Mouse (Mus musculus) olfactory bulb, adult 2 months (tissue): ENCODE data around the gene Ttll6. TPM values are rescaled to one million over a fixed set of nuclear protein-coding genes. Genes with fewer than 3 reads are reported as not detected.
"Not testable (repeated sequence)": the region's sequence is repeated elsewhere in the genome, so short reads cannot be mapped to it uniquely, and the experiment has no call there.

Experiments used
- H3K27ac ChIP-seq: fragments of 200-500 bp; 2 replicates; pipeline ENCODE4 v1.5.1; 2012; ENCODE audit warnings: low read depth, low read length; ENCODE audit not compliant: insufficient read depth
- H3K4me1 ChIP-seq: fragments of 200-500 bp; 2 replicates; pipeline ENCODE4 v1.6.1; 2012; ENCODE audit warnings: low read length; ENCODE audit not compliant: control insufficient read depth, insufficient read depth
- H3K4me3 ChIP-seq: fragments of 200-500 bp; 2 replicates; pipeline ENCODE4 v1.5.1; 2012; ENCODE audit warnings: mild to moderate bottlenecking, low read depth, low read length, moderate library complexity; ENCODE audit not compliant: insufficient read depth
- CTCF ChIP-seq: fragments of 200-500 bp; IDR thresholded peaks from 2 replicates; pipeline ENCODE4 v1.5.1; 2012; ENCODE audit warnings: low read depth, mild to moderate bottlenecking, low read length, moderate library complexity; ENCODE audit not compliant: insufficient read depth
- POLR2A ChIP-seq: fragments of 200-500 bp; IDR thresholded peaks from 2 replicates; pipeline ENCODE4 v1.6.1; 2012; ENCODE audit warnings: mild to moderate bottlenecking, low read depth, low read length, moderate library complexity; ENCODE audit not compliant: insufficient read depth
- WGBS: fragments of 180-500 bp; shearing (Covaris S2); methylation state at CpG from one replicate; pipeline ENCODE4 v1.1.7; 2018; 5-methylcytosine and 5-hydroxymethylcytosine counted together
- polyA plus RNA-seq: library from polyadenylated mRNA; stranded (reverse); fragments of >200 nt; gene quantifications from 2 replicates; pipeline ENCODE4 v1.2.4, GENCODE M21; 2012; ENCODE audit warnings: low replicate concordance; ENCODE audit not compliant: missing spikeins, insufficient read depth, insufficient read length

Gene Ttll6
- not detected in 2 replicates for polyA plus RNA-seq

DNA sequence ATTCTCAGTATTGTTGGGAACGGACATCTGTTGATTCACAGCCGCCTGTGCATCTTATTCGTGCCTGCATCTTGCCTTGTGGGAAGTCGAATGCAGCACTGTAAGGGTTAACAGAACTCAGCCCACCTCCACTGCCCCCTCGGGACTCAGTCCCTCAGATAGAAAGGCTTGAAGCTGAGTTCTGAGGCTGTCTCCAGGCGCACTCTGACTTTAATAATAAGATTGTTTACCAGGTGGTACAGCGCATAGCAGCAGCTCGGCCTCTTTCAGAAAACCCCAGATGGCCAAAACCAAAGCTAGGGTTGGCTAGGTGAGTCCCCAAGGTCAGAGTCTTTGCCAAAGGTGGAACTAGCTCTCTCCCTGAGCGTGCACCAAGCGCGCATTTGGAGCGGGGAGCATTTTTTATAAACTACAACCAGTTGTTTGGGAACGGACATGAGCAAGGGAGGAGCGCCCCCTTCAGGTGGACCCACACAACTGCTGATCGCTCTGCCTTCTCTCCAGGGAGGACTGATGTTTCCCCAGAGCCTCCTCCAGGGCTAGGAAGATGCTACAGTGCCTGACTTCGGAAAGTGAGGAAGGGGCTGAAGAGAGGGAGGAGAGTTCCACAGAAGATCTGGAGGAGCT is at the start of gene Ttll6:
Ttll6 (plus strand) TSS at position 548 of the 627 bp plus-strand sequence.
- no peak within 1 kb of the TSS for H3K27ac ChIP-seq
- H3K4me3 ChIP-seq = no peak within 1 kb of the TSS
- TF ChIP-seq CTCF (0 out of 2 replicates have a peak, but pooled peaks have one; percentile 51), POLR2A (no peak)
- no peaks in the 10 kb centered on the region for H3K4me1 ChIP-seq
- 20% methylated on average over 16 of the region's 16 CpGs for WGBS

DNA sequence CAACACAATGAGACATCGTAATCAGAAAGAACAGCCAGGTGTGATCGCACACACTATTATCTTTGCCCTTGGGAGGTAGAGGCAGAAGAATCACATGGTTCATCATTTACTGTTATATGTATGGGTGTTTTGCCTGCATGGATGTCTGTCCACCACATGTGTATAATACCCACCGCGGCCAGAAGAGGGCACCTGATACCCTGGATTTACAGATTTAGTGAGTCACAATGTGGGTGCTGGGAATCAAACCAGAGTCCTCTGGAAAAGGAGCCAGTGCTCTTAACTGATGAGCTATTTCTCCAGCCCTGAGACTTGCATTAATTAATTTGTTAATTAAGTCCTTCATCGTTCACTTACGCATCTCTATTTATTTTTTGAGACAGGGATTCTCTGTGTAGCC is 45.6 kb upstream of the Ttll6 start:
- 86% methylated on average over 6 of the region's 6 CpGs for WGBS
- Histone ChIP-seq H3K4me1 (no peaks in the 10 kb centered on the region), H3K4me3 (no peak overlapping the region), H3K27ac (no peak overlapping the region)
- no peak for TF ChIP-seq POLR2A

DNA sequence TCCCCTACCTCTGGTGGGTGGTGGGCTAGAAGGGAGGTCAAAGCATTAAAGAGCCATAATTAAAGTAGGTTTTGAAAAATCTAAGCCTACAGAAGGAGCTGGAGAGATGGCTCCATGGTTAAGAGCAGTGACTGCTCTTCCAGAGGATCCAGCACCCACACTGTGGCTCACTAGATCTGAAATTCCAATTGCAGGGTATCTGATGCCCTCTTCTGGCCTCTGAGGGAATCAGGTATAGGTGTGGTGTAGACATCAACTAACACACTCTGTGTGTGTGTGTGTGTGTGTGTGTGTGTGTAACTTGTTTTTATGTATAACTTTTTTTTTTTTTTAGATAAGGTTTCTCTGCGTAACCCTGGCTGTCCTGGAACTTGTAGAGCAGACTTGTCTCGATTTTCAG is 42.5 kb upstream of the Ttll6 start:
- 64% methylated on average over 2 of the region's 2 CpGs for WGBS
- no peak for TF ChIP-seq CTCF
- no peak for TF ChIP-seq POLR2A
- no peak overlapping the region for H3K27ac ChIP-seq
- H3K4me1 ChIP-seq = no peaks in the 10 kb centered on the region
- H3K4me3 ChIP-seq = no peak overlapping the region

DNA sequence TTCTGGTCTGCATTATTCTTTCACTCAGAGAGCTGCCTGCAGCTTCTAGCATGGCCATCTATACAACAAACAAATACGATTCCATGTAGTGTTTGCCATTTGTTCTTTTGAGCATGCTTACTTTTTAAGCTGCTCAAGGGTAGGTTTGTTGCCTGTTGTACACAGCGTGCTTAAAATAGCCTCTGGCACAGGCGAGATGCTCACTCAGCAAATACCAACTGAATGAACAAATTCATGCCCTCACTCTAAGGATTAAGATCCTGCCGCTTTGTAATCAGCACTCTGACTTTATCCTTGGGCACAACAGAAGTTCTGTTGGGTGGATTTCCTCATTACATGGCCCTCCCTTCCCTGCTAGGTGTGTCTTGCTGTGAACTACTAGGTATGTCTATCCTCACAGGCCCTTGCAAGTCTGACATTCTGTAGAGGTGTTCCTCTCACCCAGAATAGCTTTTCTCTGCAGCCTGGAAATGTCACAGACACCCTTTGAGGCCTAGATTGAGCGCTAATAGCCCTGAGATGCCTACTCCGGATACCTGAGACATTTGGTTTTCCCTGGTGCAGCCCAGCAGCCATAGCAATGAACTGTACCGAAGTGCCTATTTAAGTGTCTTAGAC is 40.8 kb upstream of the Ttll6 start:
- 30% methylated on average over 7 of the region's 7 CpGs for WGBS
- no peak overlapping the region for H3K4me3 ChIP-seq
- no peak overlapping the region for H3K27ac ChIP-seq
- TF ChIP-seq CTCF (no peak), POLR2A (no peak)
- no peaks in the 10 kb centered on the region for H3K4me1 ChIP-seq

DNA sequence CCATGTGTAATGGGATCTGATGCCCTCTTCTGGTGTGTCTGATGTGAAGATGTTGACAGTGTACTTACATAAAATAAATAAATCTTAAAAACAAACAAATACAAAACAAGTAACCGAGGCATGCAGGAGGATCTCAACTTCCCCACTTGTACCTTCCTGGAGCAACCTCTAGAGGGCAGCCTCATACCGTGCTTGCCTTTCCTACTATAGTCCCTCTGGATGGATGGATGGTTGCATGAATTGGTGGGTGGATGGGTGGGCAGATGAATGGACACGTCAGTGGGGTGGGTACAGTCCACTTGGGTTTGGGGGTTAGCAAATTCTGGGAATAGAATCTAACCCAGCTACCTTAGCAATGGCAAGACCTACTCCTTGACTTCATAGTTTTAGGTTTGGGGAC is 40.2 kb upstream of the Ttll6 start:
- no peak overlapping the region for H3K27ac ChIP-seq
- H3K4me1 ChIP-seq = no peaks in the 10 kb centered on the region
- WGBS = 12% methylated on average over 3 of the region's 3 CpGs
- no peak for TF ChIP-seq POLR2A
- TF ChIP-seq CTCF = no peak
- no peak overlapping the region for H3K4me3 ChIP-seq

DNA sequence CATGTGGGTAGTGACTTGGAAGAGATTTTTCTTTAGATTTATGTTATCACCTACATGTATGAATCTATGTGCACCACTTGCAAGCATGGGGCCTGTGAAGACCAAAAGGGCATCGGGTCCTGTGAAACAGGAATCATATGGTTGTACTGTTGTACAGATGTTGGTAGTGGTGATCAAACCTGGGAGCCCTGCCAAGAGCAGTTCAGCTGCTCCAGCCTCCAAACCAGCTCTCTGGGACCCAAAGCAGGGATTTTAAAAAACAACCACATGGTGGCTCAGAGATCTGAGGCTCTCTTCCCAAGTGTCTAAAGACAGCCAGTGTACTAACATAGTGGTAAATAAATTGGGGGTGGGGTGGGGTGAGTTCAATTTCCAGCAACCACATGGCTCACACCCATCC is 25.2 kb upstream of the Ttll6 start:
- Histone ChIP-seq H3K4me1 (no peaks in the 10 kb centered on the region), H3K27ac (no peak overlapping the region), H3K4me3 (no peak overlapping the region)
- TF ChIP-seq CTCF (no peak), POLR2A (no peak)
- WGBS = 59% methylated on average over 1 of the region's 1 CpGs

DNA sequence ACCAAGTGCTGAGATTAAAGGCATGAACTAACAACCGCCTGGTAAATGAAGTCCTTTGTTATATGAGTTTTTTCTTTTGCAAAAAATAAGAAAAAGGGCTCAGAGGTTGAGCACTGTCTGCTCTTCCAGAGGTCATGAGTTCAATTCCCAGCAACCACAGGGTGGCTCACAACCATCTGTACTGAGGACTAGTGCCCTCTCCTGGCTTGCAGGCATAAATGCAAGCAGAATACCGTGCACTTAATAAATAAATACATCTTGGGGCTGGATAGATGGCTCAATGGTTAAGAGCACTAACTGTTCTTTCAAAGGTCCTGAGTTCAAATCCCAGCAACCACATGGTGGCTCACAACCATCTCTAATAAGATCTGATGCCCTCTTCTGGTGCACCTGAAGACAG is 22.6 kb upstream of the Ttll6 start:
- H3K27ac ChIP-seq, H3K4me1 ChIP-seq, H3K4me3 ChIP-seq: not testable (repeated sequence)
- 68% methylated on average over 2 of the region's 2 CpGs for WGBS

DNA sequence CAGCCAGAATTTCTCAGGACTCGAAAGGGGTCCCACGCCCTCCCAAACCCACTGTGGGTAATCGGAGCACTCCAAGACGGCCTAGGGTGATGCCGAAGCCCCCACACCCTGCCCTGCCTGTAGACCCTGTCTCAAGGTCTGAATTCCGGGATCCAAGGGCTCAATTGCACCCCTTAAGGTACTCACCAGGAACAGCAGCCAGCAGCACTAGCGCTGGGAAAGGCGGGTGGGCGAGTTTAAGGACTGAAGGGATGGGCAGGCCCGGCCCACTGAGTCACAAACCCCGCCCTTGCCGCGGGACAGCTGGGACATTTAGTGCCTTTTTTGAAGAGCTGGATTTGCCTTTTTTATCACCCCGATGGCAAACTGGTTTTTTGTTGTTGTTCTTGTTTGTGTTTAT is 21.8 kb upstream of the Ttll6 start, which contains the start of gene Calcoco2:
Calcoco2 (minus strand) TSS at position 214 of the 400 bp plus-strand sequence.
- H3K4me1 ChIP-seq = no peaks in the 10 kb centered on the region
- no peak within 1 kb of the TSS for H3K4me3 ChIP-seq
- no peak within 1 kb of the TSS for H3K27ac ChIP-seq
- WGBS = 46% methylated on average over 14 of the region's 14 CpGs
- no peak for TF ChIP-seq CTCF
- TF ChIP-seq POLR2A = no peak

DNA sequence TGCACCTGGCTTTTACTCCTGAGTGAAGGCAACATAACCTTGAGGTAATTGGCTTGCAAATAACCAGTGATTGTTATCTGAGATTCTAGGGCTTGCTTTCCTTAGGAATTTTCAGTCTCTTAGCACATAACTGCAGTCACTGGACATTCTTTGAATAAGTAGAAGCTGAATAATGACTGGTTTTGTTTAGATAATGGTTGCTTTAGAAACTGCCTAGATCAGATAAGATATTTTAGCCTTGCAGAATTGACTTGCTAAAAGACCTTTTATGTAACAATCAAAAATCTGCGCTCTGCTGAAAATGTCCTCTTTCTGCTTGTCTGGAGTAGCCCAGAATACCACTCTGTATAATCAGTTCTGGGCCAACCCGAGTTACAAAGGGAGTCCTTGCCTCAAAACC is 19.5 kb upstream of the Ttll6 start:
- H3K4me1 ChIP-seq = no peaks in the 10 kb centered on the region
- TF ChIP-seq CTCF (no peak), POLR2A (no peak)
- no peak overlapping the region for H3K4me3 ChIP-seq
- WGBS = 56% methylated on average over 2 of the region's 2 CpGs
- no peak overlapping the region for H3K27ac ChIP-seq
